Mouse (Mus musculus) ovary, postnatal 10 days (tissue): ENCODE data around the gene Abcb8.
"Not testable (repeated sequence)": the region's sequence is repeated elsewhere in the genome, so short reads cannot be mapped to it uniquely, and the experiment has no call there.

ENCODE experiments used
- DNase-seq: peaks from one replicate; pipeline ENCODE4 v3.0.0; 2022; ENCODE audit warnings: low spot score

Gene Abcb8

GRCm38 (mm10) chr5:24394165-24394894, 867 bp downstream of the Abcb8 start:
- DNase-seq: peak; percentile 82

GRCm38 (mm10) chr5:24396254-24396653, 2.8 kb downstream of the Abcb8 start:
- not testable (repeated sequence) for DNase-seq

GRCm38 (mm10) chr5:24399686-24400085, 6.2 kb downstream of the Abcb8 start:
- no peak for DNase-seq

- DNase-seq: no peak
These were observed 6.9 kb downstream of the Abcb8 start for GRCm38 (mm10) chr5:24400362-24400761.

- no peak for DNase-seq
These were observed 7.6 kb downstream of the Abcb8 start for GRCm38 (mm10) chr5:24400911-24401605.

- DNase-seq: no peak
These were observed 8.5 kb downstream of the Abcb8 start for GRCm38 (mm10) chr5:24401969-24402368.

- DNase-seq: no peak
These were observed 11.3 kb downstream of the Abcb8 start for GRCm38 (mm10) chr5:24404594-24405360.

- DNase-seq: no peak
These were observed 12.0 kb downstream of the Abcb8 start for GRCm38 (mm10) chr5:24405389-24405876.

- DNase-seq: no peak
These were observed 15.2 kb downstream of the Abcb8 start for GRCm38 (mm10) chr5:24408651-24409050.

- no peak for DNase-seq
These were observed 16.0 kb downstream of the Abcb8 start for GRCm38 (mm10) chr5:24409466-24409865.

GRCm38 (mm10) chr5:24412063-24412462, 18.6 kb downstream of the Abcb8 start:
- DNase-seq: no peak

- no peak for DNase-seq
These were observed 19.7 kb downstream of the Abcb8 start, which contains the start of gene Asic3 for GRCm38 (mm10) chr5:24413042-24413693. Gene Asic3, plus strand, starts transcription at chr5:24413392.

- no peak for DNase-seq
These were observed 20.5 kb downstream of the Abcb8 start for GRCm38 (mm10) chr5:24413938-24414337.

- DNase-seq: peak; percentile 31
These were observed 22.8 kb downstream of the Abcb8 start for GRCm38 (mm10) chr5:24416222-24416736.

GRCm38 (mm10) chr5:24417587-24417986, 24.1 kb downstream of the Abcb8 start:
- no peak for DNase-seq

- no peak for DNase-seq
These were observed 26.9 kb downstream of the Abcb8 start for GRCm38 (mm10) chr5:24420381-24420780.

- peak; percentile 84 for DNase-seq
These were observed 29.9 kb downstream of the Abcb8 start, which contains the start of the genes Cdk5 and Slc4a2 for GRCm38 (mm10) chr5:24423129-24424003. Gene Cdk5, minus strand, starts transcription at chr5:24423530. Gene Slc4a2, plus strand, starts transcription at chr5:24423837.

- DNase-seq: no peak
These were observed 30.7 kb downstream of the Abcb8 start for GRCm38 (mm10) chr5:24424004-24424781.

GRCm38 (mm10) chr5:24424861-24425411, 31.5 kb downstream of the Abcb8 start:
- DNase-seq: peak; percentile 75
